Mouse (Mus musculus): ENCODE data around the gene Ugt1a8.
"Not testable (repeated sequence)": the region's sequence is repeated elsewhere in the genome, so short reads cannot be mapped to it uniquely, and the experiment has no call there.

Ugt1a8 gene

DNA sequence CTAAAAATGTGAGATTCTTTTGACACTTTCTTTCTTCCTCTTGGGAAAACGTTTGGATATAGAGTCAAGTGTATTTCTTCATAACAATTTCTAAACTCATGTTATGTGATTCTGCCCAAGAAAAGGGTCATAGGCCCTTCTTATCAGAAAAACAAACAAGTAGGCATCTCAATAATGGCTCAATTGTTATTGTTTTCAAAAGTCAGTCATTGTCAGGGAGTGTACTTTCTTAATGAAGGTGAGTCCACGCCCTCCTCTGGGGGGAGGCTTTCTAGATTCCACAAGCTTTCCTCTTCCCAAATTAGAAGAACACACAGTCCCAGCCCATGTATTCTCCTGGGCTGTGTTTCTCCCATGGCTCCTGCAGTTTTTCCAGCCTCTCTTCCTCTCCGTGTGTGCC is at the start of gene Ugt1a8:
Ugt1a8 (plus strand) TSS at position 301 of the 400 bp plus-strand sequence.
- CTCF ChIA-PET = no interaction called here

DNA sequence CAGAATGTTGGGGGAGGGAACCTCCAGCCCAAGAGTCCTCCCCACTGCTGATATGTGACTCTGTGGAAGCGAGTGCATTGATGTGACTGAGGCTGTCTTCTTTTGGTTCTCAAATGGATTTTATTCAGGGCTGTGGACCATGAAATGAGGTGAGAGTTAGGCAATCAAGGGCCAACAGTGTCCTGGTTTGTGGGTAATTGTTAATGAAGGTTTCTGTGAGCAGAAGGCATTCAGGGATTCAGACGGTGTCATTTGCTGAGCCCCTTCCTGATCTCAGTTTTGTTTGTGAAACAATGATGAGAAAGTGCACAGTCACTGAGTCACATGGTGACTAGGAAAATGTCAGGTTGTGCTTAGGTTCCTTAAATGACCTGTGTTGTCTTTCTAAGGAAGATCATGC is 44.6 kb upstream of the Ugt1a8 start:
- CTCF ChIA-PET = not testable (repeated sequence)

DNA sequence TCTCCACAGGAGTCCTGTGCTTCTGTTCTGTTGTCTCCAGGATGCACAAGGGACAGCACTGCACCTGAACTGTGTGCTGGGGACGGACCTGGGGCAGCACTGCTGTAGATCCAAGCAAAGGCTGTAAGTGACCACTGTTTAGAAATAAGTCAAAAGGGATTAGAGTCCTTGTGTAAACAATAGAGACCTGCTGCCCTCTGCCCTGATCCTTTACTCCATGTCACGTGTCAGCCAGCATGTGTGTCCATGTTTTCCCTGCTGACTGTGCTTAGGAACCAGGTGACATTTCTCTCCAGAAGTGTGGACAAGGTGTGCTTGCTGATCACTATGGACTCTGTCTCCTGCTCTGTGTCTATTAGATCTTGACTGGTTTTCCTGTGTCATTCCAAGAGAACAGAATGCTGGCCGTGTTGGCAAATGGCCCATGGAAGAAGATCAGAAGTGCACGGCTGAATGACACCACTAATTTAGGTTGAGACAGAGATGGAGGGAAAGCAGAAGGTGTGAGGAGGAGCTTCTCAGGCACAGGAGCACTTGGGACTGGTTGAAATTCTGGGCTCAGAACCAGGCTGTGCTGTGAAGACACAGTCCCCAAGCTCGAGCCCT is 42.7 kb upstream of the Ugt1a8 start:
- CTCF ChIA-PET = not testable (repeated sequence)

DNA sequence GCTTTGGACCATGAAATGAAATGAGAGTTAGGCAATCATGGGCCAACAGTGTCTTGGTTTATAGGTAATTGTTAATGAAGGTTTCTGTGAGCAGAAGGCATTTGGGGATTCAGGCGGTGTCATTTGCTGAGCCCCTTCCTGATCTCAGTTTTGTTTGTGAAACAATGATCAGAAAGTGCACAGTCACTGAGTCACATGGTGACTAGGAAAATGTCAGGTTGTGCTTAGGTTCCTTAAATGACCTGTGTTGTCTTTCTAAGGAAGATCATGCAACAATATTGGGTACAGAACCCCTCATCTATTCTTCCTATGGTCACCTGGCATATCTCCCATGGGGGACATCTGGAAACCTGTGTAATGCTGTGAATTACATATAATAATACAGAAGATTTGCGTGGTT is 40.2 kb upstream of the Ugt1a8 start:
- CTCF ChIA-PET = not testable (repeated sequence)

DNA sequence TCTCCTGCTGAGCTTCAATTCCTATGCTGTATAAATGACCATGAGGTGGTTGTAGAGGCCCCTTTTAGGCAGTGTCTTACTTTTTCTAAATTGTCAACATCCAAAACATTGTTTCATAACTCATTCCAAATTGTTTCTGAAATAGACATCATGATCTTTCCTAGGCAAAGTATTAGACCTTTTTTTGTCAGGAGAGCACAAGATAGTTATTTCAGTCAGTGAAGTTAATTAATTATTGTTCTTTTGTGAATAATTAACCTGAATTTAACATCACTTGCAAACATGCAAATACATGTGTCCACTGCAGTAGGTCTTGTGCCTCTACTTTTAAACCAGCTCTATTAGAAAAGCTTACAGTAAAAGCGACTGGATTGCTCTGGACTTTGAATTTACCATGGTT is 32.5 kb upstream of the Ugt1a8 start, which contains the start of gene Ugt1a10:
Ugt1a10 (plus strand) TSS at position 301 of the 400 bp plus-strand sequence.
- CTCF ChIA-PET = no interaction called here

DNA sequence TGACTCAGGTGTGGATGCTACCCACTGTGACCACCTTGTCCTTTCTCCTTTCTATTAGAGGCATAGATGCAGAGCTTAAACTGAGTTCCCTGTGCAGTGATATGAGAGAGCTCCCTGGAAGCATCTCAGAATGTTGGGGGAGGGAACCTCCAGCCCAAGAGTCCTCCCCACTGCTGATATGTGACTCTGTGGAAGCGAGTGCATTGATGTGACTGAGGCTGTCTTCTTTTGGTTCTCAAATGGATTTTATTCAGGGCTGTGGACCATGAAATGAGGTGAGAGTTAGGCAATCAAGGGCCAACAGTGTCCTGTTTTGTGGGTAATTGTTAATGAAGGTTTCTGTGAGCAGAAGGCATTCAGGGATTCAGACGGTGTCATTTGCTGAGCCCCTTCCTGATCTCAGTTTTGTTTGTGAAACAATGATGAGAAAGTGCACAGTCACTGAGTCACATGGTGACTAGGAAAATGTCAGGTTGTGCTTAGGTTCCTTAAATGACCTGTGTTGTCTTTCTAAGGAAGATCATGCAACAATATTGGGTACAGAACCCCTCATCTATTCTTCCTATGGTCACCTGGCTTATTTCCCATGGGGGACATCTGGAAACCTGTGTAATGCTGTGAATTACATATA is 21.0 kb upstream of the Ugt1a8 start:
- CTCF ChIA-PET = not testable (repeated sequence)

DNA sequence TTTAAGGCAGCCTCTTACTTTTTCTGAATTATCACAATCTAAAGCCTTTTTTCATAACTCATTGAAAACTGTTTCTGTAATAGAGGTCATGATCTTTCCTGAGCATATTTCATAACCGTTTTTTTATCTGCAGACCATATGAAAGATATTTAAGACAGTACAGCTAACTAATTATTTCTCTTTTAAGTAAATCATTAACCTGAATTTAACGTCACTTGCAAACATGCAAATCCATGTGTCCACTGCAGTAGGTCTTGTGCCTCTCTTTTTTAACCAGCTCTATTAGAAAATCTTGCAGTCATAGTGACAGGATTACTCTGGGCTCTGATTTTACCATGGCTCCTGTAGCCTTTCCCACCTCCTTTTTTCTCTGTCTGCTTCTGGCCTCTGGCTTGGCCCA is 17.1 kb upstream of the Ugt1a8 start, which contains the start of gene Ugt1a9:
Ugt1a9 (plus strand) TSS at position 306 of the 400 bp plus-strand sequence.
- CTCF ChIA-PET = no interaction called here

DNA sequence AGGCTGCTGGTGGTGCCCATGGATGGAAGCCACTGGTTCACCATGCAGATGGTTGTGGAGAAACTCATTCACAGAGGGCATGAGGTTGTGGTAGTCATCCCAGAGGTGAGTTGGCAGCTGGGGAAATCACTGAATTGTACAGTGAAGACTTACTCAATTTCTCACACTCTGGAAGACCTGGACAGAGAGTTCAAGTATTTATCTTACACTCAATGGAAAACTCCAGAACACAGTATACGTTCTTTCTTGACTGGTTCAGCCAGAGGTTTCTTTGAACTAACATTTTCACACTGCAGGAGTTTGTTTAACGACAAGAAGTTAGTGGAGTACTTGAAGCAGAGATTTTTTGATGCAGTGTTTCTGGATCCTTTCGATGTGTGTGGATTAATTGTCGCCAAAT is 16.7 kb upstream of the Ugt1a8 start:
- CTCF ChIA-PET = no interaction called here

DNA sequence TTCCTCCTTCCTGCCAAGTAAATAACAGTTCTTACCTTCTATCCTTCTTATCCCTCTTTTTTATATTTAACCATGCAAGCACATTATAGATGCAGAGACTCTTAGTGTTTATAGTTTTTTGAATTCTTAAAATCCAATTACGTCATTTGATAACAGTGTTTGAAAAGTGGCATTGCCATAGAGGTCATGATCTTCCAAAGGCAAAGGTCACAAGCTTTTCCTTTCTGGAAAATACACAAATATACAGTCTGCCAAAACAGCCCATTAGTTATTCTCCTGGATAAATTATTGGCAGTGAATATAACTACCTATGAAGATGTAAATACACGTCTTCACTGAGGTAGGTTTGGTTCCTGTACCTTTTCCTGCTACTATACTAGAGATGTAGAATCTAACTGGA is 13.1 kb upstream of the Ugt1a8 start:
- CTCF ChIA-PET = no interaction called here

DNA sequence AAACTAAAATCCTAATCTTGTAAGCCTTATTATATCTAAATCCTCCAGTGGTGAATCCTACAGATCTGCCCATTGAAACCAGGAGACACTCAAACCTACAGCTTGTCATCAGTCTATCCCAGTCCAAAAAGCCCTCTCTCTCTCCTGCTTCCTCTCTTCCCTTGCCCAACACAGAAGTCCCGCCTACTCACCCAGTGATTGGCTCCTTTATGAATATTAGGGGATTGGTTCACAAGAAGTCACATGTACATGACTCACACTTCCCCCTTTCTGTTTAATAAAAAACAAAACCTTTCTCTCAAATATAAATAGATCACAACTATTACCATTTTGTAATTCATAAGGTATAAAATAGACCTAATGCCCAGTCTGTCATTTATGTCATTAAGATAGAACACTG is 10.5 kb upstream of the Ugt1a8 start:
- CTCF ChIA-PET = no interaction called here

DNA sequence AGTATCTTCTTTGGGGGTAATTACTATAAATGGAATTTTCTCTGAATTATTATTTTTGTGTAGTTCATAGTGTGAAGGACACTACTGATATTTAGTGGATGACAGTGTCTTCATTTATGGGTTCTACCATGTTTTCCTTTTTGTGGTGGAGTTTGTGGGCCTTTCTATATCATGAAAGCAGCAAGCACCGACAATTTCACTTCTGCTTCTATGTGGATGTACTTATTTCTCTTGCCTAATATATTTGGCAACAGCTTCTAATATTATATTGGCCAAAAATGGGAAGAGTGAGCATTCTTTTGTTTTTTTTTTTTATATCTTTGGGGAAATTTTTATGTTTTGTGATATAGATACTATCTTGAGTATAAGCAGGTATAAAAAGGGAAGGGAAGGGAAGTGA is 5.9 kb upstream of the Ugt1a8 start:
- CTCF ChIA-PET = no interaction called here

DNA sequence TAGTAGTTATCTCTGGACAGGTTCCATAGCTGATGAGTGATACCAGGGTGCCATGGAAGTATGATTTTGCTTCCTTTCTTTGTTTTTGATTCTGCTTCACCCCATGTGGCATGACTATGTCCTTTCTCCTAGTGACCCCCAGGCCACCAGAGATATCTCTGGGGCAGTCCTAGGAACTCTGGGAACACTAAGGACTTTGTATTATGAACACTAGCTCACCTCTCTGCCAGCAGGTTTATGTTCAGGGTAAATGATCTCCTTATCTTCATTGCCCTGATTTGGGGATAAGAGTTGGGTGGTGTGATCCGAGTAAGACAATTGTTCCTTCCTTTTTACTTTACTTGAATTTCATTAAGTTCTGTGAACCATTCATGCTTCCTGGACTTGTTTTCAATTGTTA is 1.5 kb upstream of the Ugt1a8 start:
- CTCF ChIA-PET = no interaction called here

DNA sequence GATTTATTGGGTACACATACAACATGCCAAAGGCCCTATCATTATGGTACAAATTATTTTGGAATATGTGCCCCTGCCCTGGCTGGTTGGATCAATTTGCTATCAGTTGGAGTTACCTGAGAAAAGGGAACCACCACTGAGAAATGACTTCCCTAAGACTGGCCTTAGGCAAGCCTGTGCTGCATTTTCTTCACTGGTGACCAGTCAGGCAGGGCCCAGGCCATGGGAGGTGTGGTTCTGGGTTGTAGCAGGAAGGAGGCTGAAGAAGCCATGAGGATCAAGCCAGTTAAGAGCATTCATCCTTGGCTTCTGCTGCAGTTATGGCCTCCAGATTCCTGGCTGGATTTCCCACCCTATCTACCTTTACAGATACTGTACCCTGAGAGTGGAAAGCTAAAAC is 4.7 kb downstream of the Ugt1a8 start:
- CTCF ChIA-PET = no interaction called here

DNA sequence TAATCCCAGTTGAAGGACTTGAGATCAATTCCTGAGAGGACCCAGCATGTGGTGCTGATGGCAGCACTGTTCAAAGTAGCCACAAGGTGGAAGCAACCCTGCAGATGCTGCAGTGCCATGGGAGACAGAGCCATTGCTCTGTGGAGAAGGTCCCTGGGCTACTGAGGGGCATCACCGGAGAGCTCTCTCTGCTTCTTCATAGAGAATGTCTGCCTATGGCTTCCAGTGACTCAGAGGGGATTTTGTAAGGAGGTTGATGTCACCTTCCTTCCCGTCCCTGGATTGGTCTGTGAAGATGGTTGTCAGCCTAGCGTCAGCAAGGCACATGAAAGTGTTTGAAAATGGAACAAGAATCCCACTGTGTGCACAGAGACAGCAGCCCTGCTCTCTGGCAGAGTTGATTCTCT is 6.7 kb downstream of the Ugt1a8 start:
- CTCF ChIA-PET = not testable (repeated sequence)

DNA sequence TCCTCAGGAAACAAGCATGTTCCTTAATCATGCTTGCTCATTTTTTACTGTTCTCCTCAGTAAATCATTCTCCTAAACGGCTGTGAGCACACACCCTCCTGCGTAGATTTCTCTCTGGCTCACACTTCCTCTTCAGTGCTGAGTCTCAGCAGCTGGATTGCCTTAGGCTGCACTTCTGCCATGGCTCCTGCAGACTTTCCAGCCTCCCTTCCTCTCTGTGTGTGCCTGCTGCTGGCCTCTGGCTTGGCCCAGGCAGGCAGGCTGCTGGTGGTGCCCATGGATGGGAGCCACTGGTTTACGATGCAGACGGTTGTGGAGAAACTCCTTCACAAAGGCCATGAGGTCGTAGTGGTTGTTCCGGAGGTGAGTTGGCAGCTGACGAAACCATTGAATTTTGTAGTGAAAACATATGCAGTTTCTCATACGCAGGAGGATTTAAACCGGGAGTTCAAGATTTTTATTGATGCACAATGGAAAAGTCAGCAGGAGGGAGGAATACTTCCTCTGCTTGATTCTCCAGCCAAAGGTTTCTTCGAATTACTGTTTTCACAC is 7.4 kb downstream of the Ugt1a8 start, which contains the start of gene Ugt1a7c:
Ugt1a7c (plus strand) TSS at position 122 of the 552 bp plus-strand sequence.
- CTCF ChIA-PET = no interaction called here

DNA sequence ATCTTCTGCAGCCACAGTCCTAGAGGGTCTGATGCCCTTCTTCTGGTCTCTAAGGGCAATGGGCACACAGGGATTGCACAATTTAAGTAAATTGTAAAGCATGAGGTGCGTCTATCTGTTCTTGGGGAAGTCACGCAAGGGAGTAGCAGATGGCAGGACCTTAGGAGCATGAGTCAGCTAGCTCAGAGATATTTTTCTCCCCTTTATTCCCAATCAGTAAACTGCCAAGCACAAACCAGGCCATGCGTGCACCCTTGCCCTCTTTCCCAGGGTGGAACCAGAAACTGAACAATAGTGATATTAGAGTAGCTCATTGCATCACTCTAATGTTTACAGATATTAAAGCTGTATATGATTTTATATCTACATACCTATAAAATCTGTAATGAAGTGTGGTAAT is 10.9 kb downstream of the Ugt1a8 start:
- CTCF ChIA-PET = interaction anchor here (0.6 kb wide), 1 partner anchor 15 kb away, joined by 3 read pairs; no protein-coding TSS in a partner anchor

DNA sequence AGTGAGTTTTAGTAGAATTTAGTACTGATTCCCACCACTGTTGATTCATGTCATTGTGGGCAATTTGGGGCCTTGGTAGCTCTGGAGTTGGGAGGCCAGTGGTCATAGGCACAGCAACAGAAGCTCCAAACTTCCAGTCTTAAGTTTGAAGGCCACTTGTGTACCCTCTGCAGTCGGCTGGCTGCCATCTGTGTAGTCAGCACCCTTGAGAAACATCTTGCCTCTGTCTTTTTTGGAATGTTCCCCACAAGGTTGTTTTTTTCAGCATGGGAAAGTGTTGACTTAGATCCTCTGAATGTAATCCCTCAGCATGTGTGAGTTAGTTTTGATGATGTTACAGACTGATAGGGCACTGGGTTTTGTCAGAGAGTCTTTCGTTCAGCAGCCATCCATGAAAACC is 12.1 kb downstream of the Ugt1a8 start:
- CTCF ChIA-PET = not testable (repeated sequence)

DNA sequence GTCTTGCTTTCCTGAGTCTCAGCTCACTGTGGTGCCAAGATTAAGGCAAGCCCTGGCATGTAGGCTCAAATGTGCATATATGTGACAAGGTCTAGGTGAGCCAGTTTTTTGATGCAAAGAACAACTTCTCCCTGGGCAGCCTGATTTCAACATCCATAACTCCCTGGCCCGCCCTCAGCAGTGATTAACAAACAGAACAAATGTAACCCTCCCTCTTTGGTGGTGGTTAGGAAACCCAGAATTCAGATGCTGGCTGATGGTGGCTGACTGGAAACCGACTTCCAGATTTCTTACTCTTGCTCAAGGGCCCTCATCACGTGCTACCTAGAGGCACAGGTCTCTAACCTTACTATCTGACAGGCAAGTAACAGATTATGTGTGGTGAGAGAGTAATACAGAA is 15.4 kb downstream of the Ugt1a8 start, which contains the start of gene Ugt1a6b:
Ugt1a6b (plus strand) TSS at position 234 of the 400 bp plus-strand sequence.
- CTCF ChIA-PET = not testable (repeated sequence)

DNA sequence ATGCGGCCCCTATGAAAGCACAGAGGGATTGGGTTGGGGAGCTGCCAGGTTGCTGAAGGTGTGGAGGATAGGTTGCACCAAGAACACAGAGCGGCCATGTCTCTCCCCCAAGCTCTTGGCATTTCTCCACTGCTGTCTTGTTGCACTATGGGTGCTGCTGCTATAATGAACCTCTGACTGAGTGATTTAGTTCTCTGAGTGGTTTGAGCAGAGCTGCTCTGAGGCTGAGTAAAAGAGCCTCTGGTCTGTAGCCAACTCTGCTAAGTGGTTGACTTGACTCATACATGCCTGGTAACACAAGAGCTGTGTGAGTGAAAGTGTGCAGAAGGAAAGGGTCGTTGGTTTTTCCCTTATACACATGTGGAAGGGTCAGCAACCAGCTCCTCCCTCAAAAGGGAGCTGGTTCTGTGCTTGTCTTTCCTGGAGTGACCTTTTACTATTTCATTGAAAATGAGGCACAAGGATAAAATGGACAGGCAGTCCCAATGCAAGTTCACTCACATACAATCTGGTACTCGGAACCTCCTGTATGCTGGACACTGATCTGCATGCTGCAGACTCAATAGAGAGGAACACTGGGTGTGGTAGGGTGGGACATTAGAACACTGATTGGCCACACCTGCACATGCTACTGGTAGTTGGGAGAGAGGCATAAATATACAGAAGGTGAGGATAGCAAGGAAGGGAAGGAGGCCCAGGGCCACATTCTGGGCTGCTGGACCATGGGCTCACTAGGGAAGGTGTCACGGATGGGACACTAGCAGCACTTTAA is 16.3 kb downstream of the Ugt1a8 start:
- CTCF ChIA-PET = not testable (repeated sequence)

DNA sequence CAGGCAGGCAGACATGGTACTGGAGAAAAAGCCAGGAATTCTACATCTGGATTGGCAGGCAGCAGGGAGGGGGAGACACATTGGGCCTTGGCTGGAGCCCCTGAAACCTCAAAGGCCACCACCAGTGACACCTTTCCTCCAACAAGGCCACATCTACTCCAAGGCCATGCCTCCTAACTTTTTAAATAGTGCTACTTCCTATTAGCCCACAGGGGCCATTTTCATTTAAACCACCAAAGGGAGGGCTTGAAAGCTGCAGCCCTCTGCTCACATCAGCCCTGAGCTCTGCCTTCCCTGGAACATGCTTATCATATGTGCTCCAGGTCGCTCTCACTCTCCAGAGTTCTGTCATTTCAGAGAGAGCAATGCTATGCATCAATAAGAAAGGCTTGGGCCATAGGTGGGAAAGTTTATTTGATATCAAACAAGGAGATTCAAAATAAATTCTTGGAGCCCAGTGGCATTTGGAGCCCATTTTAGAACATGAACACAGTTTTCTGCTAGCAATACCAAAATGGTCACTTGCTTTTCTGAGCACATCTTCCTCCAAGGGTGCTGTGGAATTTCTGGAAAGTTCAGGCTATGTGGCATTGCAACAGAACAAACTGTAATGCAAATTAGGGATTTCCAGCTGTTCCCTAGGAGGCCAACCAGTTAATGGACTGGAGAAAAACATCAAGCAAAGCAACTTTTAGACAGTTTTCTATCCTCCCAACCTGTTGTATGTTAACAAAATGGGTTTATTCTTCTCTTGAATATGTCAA is 17.2 kb downstream of the Ugt1a8 start:
- CTCF ChIA-PET = no interaction called here

DNA sequence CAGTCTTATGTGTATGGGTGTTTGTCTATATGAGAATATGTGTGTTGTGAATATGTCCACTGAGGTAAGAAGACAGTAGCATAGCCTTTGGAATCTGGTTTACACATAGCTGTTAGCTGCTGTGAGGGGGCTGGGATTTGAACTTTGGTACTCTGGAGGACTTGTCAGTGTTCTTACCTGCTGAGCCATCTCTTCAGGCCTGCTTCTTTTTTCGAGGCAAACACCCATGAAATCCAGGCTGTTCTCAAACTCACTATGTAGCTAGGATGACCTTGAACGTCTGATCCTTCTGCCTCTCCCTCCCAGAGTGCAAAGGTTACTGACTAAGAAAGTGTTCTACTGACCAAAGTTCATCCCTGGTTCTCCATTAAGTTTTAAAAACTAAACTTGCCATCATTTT is 18.0 kb downstream of the Ugt1a8 start:
- CTCF ChIA-PET = interaction anchor here (0.6 kb wide), 1 partner anchor 269 kb away, joined by 5 read pairs; no protein-coding TSS in a partner anchor

DNA sequence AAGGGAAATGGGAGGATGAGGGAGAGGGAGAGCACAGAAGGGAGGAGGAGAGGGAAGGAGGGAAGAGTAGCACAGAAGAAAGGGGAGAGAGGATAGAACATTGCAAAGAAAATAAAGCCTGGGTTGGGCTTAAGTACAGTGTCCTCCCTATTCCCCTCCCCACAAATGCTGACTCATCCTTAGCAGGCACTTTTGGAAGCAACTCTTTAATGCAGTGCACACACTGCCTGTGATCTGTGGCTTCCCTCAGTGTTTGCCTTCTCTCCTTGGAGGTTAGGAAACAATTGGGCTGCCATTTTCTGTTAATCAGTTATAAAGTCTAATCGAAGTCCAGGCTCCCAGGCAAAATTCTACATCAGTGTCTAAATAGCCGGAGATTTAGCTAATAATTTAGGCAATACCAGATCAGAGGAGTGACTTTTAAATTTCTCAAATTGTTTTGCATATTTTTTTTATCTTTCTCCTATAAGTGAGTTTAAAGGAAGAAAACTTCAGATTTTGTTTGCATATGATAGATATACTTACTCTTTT is 21.5 kb downstream of the Ugt1a8 start:
- CTCF ChIA-PET = not testable (repeated sequence)
